Mouse (Mus musculus) embryonic fibroblast, embryonic 13.5 days (primary cell): ENCODE data around the gene Rer1.

Source experiments
- CTCF ChIP-seq: IDR thresholded peaks from 2 replicates; pipeline ENCODE4 v1.5.1; 2011; ENCODE audit warnings: mild to moderate bottlenecking, control low read depth, low read length, moderate library complexity, borderline replicate concordance; ENCODE audit not compliant: insufficient read depth
- POLR2A ChIP-seq: IDR thresholded peaks from 2 replicates; pipeline ENCODE4 v1.6.1; 2011; ENCODE audit warnings: low read depth, mild to moderate bottlenecking, control low read depth, low read length, moderate library complexity

DNA sequence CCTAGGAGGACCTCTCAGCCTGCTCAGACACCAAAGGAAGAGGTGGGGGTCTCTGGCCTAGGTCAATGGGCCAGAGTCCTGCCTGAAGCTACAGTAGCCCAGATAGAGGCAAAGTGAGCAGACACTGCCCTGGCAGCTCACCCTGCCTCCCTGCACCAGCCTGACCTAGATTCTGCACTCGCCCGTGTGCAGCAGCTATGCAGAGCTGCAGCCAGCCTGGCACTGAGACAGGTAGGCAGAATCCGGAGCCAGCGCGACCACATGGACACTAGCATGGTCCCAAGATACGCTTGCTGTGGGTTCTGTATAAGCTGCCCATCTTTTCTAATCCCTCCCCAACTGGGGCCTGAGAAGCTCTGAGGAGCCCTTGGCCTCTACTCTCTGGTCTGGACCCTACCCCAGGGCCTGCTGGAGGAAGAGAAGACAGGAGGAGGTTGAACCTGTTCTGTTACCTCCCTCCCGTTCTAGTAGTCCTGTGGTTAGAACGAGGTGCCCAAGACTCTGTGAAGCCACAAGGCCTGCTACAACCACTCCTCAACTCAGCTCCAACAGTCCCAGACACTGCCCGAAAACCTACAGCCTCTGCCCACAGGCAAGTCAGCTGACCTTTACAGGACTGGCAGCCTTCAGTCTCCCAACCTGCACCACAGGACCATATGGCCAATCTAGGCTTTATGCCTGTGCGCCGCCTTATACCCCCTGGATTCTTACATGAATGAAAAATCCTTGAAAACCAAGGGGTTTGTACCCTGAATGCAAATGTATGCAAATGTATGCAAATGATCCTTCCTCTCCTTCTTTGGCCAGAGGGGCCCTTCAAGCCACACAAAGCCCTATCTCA is 61.8 kb downstream of the Rer1 start:
- no peak for TF ChIP-seq POLR2A
- TF ChIP-seq CTCF, result no peak
